In genomic region chr10:119051598-119051997, GRCm38 (mm10) we compare ENCODE assay signal across 28 mouse cellular contexts.
DNase-seq lines count a peak whose midpoint lies in the region; ATAC-seq and TF ChIP-seq lines count a peak whose summit lies in the region.
"Had no signal": no experiment of that assay in that cellular context is flagged by ENCODE, and none has a peak within 500 bp of the region (broad histone marks: within the 10 kb centered on the region; RNA-seq: fewer than 3 reads in every experiment).

No protein-coding gene starts in this region.

- H3K27me3 ChIP-seq in lung, postnatal 0 days (replicated peaks; ENCODE audit: insufficient read depth, low read length) = no peaks in the 10 kb centered on the region
- H3K27me3 ChIP-seq: embryonic facial prominence, embryonic 13.5 days; heart, embryonic 15.5 days; hindbrain, embryonic 12.5 days; intestine, embryonic 15.5 days; liver, embryonic 15.5 days; megakaryocyte, embryonic 14.5 days had no signal

- DNase-seq in heart, adult 11 months = peak; percentile 70
- DNase-seq in heart, postnatal 25 days (ENCODE audit: low spot score) = no peak
- peak; percentile 23 for DNase-seq in kidney, postnatal 14 days
- no peak for DNase-seq in kidney, postnatal 36 days
- DNase-seq in lung, postnatal 0 days (ENCODE audit: low spot score) = peak; percentile 67
- DNase-seq in lung, postnatal 10 days = no peak
- DNase-seq in brain, adult 2 months (ENCODE audit: low read depth, low spot score) = peak; percentile 36
- no peak for DNase-seq in cerebellum, adult 11-12 months
- DNase-seq: adrenal gland, adult 2 months; adrenal gland, postnatal 36 days; cerebellum, adult 9-10 months; cerebellum, postnatal 36 days; heart, postnatal 36 days; kidney, adult 9 months; layer of hippocampus, adult 9-11 months; midbrain, embryonic 14.5 days; thymus, adult 18-20 months; thymus, postnatal 25 days had no signal

- no peak overlapping the region for H3K4me3 ChIP-seq in lung, postnatal 0 days (ENCODE audit: low read depth, low read length)
- H3K4me3 ChIP-seq: embryonic facial prominence, embryonic 13.5 days; heart, embryonic 15.5 days; hindbrain, embryonic 12.5 days; intestine, embryonic 15.5 days; liver, embryonic 15.5 days had no signal

- TF ChIP-seq CTCF in lung, postnatal 0 days (IDR thresholded peaks at IDR 0.05) = no peak

- ATAC-seq in lung, postnatal 0 days = peak; percentile 75
- ATAC-seq: CD4-positive, CD25-positive, alpha-beta regulatory T cell, adult 4 months; forebrain, embryonic 16.5 days; hindbrain, postnatal 0 days; intestine, embryonic 15.5 days had no signal

- H3K4me1 ChIP-seq in lung, postnatal 0 days (ENCODE audit: insufficient read depth, low read depth, low read length) = peaks cover 23% of the 10 kb centered on the region; the same call in 1 of the 2 replicates
- H3K4me1 ChIP-seq: liver, embryonic 15.5 days had no signal

- no peak overlapping the region for H3K4me2 ChIP-seq in lung, postnatal 0 days (replicated peaks; ENCODE audit: low read depth, low read length)
- H3K4me2 ChIP-seq: embryonic facial prominence, embryonic 13.5 days; heart, embryonic 15.5 days; hindbrain, embryonic 12.5 days; intestine, embryonic 15.5 days; liver, embryonic 15.5 days had no signal

- no peaks in the 10 kb centered on the region for H3K36me3 ChIP-seq in lung, postnatal 0 days (ENCODE audit: insufficient read depth, low read length)
- H3K36me3 ChIP-seq: embryonic facial prominence, embryonic 13.5 days; heart, embryonic 15.5 days; hindbrain, embryonic 12.5 days; intestine, embryonic 15.5 days; liver, embryonic 15.5 days had no signal

- TF ChIP-seq EP300 in lung, postnatal 0 days (IDR thresholded peaks at IDR 0.05) = peak; percentile 52; the same call in 1 of the 2 replicates

- H3K27ac ChIP-seq in lung, postnatal 0 days (ENCODE audit: low read length) = peak overlapping the region; percentile 48
- H3K27ac ChIP-seq: embryonic facial prominence, embryonic 13.5 days; heart, embryonic 15.5 days; hindbrain, embryonic 12.5 days; hindbrain, postnatal 0 days; intestine, embryonic 15.5 days; liver, embryonic 15.5 days; stomach, postnatal 0 days had no signal

- WGBS in lung, postnatal 0 days = 41% methylated on average over 2 of the region's 2 CpGs

- intact Hi-C loops in heart, postnatal 25 days (cut with DNase I) = no loop called here

- H3K9ac ChIP-seq in lung, postnatal 0 days (replicated peaks; ENCODE audit: low read depth) = no peak overlapping the region
- H3K9ac ChIP-seq: embryonic facial prominence, embryonic 13.5 days; heart, embryonic 15.5 days; hindbrain, embryonic 12.5 days; intestine, embryonic 15.5 days; liver, embryonic 15.5 days had no signal

- no peaks in the 10 kb centered on the region for H3K9me3 ChIP-seq in lung, postnatal 0 days (ENCODE audit: low read length)
- H3K9me3 ChIP-seq: embryonic facial prominence, embryonic 13.5 days; heart, embryonic 15.5 days; hindbrain, embryonic 12.5 days; intestine, embryonic 15.5 days; liver, embryonic 15.5 days had no signal

Comparison
In these comparisons a context has a peak if more than half of its experiments do, and no peak if none do; other contexts are left out.
1. DNase-seq: peak in heart, adult 11 months (single experiment), kidney, postnatal 14 days (single experiment), lung, postnatal 0 days (single experiment) and brain, adult 2 months (single experiment); none in heart, postnatal 25 days (single experiment), kidney, postnatal 36 days (0 of 2), lung, postnatal 10 days (single experiment) and cerebellum, adult 11-12 months (single experiment).